Mouse (Mus musculus) naive thymus-derived CD4-positive, alpha-beta T cell, adult 5 months (primary cell): ENCODE measurements around the gene Olfr583. TPM values are rescaled to one million over a fixed set of nuclear protein-coding genes. Genes with fewer than 3 reads are reported as not detected.

ENCODE experiments used
- polyA plus RNA-seq: library from polyadenylated mRNA; unstranded; fragments of 100-300 nt; shearing (Covaris generic); gene quantifications from one replicate; pipeline ENCODE4 v1.2.1, GENCODE M21; 2017

Gene Olfr583
- not detected for polyA plus RNA-seq

GRCm38 (mm10) chr7:103051000-103051399 is at the start of gene Olfr583:
Gene Olfr583, plus strand, starts transcription at chr7:103051300.

DNA sequence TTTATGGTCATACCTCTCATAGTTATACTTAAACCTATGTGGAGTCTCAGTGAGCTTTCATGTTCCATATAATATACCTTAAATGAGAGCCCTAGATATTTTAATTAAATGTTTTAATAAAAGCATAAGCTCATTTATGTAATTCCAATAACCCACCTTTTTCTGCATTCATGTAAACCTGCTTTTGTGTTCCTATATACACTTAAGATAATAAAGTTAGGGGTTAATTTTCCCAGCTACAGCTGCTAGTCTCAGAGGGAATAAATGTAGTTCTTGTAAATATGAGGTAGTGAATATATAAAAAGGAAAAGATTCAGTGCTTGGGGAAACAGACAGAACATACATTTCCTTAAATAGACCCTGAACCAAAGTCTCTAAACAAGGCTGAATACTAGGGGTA is 13.4 kb upstream of the Olfr583 start, which contains the start of gene Olfr582:
Gene Olfr582, plus strand, starts transcription at position 301 of the 400 bp plus-strand sequence.

DNA sequence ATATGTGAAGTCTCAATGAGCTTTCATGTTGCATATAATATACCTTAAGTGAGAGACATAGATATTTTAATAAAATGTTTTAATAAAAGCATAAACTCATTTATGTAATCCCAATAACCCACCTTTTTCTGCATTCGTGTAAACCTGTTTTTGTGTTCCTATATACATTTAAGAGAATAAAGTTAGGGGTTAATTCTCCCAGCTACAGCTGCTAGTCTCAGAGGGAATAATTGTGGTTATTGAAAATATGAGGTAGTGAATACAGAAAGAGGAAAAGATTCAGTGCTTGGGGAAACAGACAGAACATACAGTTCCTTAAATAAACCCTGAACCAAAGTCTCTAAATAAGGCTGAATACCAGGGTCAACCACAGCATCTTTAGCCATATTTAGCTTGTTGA is 30.5 kb downstream of the Olfr583 start, which contains the start of gene Olfr584:
Gene Olfr584, plus strand, starts transcription at position 301 of the 400 bp plus-strand sequence.

GRCm38 (mm10) chr7:103097420-103097819 is 46.3 kb downstream of the Olfr583 start, which contains the start of gene Olfr585:
Gene Olfr585, plus strand, starts transcription at chr7:103097720.

Other genes starting within 250 kb of the Olfr583 start
- not detected for gene Olfr564, start 247.8 kb upstream of the Olfr583 start, polyA plus RNA-seq
- not detected for gene Olfr566, start 192.5 kb upstream of the Olfr583 start, polyA plus RNA-seq
- gene Olfr568, start 174.2 kb upstream of the Olfr583 start, polyA plus RNA-seq: 0.37 TPM
- gene Olfr569, start 160.4 kb upstream of the Olfr583 start, polyA plus RNA-seq: not detected
- gene Olfr570, start 156.7 kb upstream of the Olfr583 start, polyA plus RNA-seq: not detected
- gene Olfr571, start 133.8 kb upstream of the Olfr583 start, polyA plus RNA-seq: not detected
- gene Olfr572, start 126.9 kb upstream of the Olfr583 start, polyA plus RNA-seq: not detected
- gene Olfr573-ps1, start 108.7 kb upstream of the Olfr583 start, polyA plus RNA-seq: 0.66 TPM
- gene Olfr574, start 102.8 kb upstream of the Olfr583 start, polyA plus RNA-seq: not detected
- gene Olfr575, start 92.5 kb upstream of the Olfr583 start, polyA plus RNA-seq: not detected
- gene Olfr576, start 88.6 kb upstream of the Olfr583 start, polyA plus RNA-seq: not detected
- gene Olfr577, start 75.4 kb upstream of the Olfr583 start, polyA plus RNA-seq: not detected
- not detected for gene Olfr578, start 62.0 kb upstream of the Olfr583 start, polyA plus RNA-seq
- not detected for gene Olfr582, start 13.3 kb upstream of the Olfr583 start, polyA plus RNA-seq
- not detected for gene Olfr584, start 30.6 kb downstream of the Olfr583 start, polyA plus RNA-seq
- not detected for gene Olfr585, start 46.4 kb downstream of the Olfr583 start, polyA plus RNA-seq
- not detected for gene Olfr586, start 74.3 kb downstream of the Olfr583 start, polyA plus RNA-seq
- 0.12 TPM for gene Olfr588-ps1, start 89.6 kb downstream of the Olfr583 start, polyA plus RNA-seq
- gene Olfr589, start 105.1 kb downstream of the Olfr583 start, polyA plus RNA-seq: not detected
- not detected for gene Olfr591, start 127.0 kb downstream of the Olfr583 start, polyA plus RNA-seq
- gene Olfr592, start 133.5 kb downstream of the Olfr583 start, polyA plus RNA-seq: not detected
- gene Olfr593, start 160.6 kb downstream of the Olfr583 start, polyA plus RNA-seq: not detected
- gene Olfr594, start 165.7 kb downstream of the Olfr583 start, polyA plus RNA-seq: 0.21 TPM
- gene Usp17ld, start 201.2 kb downstream of the Olfr583 start, polyA plus RNA-seq: not detected